Mouse (Mus musculus) layer of hippocampus, adult 9-11 months (tissue): ENCODE measurements around the gene Rbbp7.
A peak's percentile ranks its signal among the peaks of the same experiment; 100 is the strongest.
"Not testable (repeated sequence)": the region's sequence is repeated elsewhere in the genome, so short reads cannot be mapped to it uniquely, and the experiment has no call there.

ENCODE experiments used
- DNase-seq: peaks from one replicate; pipeline ENCODE4 v3.0.0; 2022

Gene Rbbp7

DNA sequence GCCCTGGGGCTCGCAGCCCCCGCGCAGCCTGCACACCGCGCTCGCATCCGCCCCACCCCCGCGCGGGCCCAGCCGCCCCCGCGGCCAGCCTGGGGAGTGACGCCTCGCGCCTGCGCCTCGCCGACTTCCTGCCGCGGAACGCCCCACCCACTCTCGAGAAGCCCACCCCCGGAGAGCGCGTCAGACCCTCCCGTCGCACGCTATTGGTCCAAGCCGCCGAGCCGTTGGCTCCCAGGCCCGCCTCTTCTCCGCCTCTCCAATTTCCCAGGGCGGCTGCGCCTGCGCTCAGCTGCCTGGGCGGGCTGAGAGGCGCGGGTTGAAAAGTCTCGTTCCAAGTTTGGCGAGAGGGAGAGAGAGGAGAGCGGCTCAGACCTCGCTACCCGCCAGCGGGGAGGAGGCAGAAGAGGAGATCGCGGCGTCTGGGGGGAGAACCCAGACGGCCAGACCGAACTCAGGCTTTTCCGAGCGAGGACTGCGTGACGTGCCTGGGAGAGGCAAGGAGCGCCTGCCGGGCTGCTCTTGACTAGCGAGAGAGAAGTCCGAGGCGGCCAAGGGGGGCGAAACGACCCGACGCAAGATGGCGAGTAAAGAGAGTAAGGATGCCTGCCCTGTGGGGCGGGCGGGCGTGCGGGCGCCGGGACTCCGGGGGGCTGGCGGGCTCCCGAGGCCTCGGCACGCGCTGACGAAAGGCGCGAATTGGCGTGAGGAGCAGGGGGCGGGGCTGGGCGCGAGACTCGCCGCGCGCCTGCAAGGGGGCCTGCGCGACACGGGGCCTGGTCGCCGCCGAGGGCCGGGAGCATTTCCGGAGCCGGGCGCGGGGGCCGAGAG is at the start of gene Rbbp7:
Rbbp7 (plus strand) TSS at position 288 of the 828 bp plus-strand sequence.
- DNase-seq = peak; percentile 93

DNA sequence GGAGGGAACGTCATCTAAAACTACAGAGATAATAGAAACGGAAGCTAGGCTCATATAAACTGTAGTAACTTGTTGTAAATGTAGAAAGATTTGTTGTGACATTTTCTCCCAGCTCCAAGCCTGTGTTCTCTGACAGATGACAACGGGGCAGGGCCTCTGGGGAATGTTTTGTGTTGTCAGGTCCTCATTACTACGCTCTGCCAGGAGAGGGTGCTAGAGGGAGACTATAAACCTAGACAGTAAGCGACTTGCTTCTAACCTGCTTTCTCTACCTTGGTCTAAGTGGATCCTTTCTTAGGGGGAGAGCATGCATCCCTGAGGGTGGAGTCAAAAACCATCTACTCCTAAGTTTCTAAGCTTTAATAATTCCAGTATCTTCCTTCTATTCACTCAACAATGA is 42.4 kb upstream of the Rbbp7 start:
- DNase-seq = peak; percentile 16

DNA sequence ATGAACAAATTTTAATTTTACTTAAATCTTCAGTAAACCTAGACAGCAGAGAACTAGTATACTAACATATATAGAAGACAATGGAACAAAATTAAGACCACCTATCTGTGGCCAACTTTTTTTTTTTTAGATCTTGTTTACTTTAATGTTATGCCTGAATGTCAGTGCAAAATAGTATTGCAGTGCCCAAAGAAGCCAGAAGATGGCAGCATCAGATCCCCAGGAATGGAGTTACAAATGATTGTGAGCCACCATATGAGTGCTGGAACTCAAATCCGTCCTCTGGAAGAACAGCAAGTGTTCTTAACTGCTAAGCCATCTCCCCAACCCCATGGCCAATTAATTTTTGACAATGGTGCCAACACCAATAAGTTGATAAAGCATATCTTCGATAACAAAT is 40.6 kb upstream of the Rbbp7 start:
- no peak for DNase-seq

DNA sequence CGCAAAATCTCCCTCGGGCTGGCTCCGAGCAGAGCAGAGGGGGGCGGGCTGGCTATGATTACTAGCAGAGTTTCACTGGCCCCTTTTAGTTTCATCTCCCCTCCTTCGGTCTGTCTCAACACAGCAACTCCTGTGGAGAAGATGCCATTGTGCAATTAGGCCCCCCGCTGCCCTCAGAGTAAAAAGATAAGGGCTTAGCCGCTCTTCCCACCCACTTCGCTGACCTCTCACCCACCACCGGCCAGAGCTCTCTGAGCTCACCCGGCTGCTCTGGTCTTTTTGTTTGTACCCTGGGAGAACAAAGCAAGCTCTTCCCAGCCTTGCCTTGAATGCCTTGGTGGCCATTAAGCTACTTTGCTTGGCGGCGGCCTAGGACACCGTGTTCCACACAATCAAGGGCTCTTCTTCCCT is 32.8 kb upstream of the Rbbp7 start:
- DNase-seq = no peak

DNA sequence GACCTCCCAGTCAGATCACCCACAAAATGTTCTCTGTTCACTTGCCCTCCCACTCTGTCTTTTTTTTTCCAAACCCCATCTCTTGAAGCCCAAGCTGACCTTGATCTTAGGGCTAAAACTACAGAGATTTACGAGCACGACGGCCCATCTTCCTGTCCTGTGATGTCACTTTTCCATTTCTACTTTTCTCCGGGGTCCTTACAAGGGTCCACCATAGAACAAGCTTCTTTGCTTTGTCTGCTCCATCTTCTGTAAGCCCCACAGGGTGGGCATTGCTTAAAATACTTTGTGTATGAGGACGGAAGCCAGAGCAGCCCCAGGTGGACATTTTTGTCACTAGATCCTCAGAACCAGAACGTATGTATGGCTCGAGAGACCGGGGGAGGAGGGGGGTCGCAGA is 32.4 kb upstream of the Rbbp7 start:
- DNase-seq = no peak

DNA sequence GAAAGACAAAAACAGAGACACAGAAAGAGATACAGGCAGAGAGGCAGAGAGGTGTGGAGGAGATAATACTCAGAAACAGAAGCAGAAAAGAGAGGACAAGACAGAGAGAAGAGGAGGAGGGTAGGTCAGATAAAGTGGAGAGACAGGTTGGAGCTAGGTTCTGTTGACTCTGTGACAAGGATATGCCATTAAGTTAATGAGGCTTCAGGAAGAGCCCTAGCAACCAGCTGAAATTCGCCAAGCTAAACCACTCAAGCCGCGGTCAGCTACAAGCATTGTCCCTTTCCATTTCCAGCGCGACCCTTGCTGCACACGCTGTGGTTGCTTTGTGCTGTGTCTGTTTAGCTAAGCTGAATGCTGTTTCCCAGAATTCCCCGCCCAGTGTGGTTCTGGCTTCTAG is 32.0 kb upstream of the Rbbp7 start:
- no peak for DNase-seq

DNA sequence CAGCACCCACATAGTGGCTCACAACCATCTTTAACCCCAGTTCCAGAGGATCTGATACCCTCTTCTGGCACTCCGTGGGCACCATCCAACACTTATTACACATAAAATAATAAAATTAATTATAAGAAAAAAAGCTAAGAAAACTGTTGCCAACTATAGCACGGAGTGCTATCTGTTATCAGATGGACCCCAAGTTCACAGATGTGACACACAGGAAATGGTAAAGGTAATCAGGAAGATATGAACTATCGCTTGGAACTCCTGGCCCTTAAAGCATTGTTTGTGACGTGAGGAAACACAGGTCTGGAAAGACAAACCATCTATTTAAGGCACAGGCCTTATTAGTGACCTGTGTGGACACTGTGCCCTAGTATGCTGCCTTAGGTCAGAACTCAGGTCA is 30.2 kb upstream of the Rbbp7 start:
- no peak for DNase-seq

DNA sequence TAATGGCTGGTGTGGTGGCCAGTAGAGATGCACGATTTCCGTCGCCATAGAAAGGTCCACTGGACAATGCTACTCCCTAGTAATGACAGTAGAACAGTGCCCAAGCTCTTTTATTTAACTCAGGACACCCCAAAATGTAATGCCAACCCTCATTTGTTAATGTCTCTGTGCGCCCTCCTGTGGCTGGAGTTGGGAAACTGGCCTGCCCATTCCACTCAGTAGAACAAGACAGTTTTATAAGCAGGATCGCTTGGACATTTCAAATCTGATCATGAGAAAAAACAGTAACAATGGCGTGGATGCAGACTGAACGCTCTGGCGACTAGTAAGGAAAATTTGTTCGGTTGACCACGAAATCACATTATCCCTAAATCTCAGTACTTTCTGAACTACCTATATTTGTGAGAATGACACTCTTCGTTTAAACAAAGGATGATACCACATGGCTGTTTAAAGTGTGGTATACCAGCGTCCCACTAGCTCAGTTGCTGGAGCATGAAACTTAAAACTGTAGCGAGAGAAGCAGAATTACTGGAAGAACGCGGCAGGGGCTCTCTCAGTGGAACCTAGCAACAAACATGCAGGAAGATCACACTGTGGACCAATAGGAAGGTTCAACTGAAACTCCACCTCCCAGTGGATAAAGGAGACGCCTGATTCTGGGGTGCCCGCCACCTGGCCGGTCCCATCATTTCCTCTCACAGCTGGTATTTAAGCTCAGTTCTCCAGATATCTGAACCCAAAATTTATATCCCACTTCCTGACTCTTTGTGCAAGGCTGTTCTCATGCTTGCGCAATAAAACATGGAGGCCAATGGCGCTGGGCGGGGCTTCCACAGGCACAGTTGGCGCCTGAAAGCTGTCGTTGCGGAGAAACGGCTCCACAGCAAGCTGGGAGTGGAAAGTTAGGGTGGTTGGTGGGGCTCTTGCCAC is 24.9 kb upstream of the Rbbp7 start:
- DNase-seq = peak; percentile 64

DNA sequence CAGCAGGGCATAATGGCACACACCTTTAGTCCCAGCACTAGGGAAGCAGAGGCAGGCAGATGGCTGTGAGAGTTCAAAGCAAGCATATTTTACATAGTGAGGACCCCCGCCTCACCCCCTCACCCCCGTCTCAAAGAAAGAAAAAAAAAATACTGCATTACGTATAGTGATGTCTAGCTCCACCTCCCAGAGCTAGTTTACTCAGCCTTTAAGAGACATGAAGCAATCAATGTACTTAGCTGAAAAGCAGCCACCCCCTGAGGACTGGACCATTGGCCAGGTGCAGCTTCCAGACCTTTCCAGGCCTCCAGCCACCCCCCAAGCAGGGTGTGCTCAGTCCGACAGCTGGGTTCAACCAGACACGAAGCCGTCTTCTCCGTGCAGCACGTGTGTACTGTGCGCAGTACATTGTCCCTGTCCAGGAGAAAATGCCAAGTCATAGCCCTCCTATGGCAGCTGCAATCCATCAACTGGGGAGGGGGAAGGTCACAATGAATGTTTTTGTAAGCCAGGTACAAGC is 24.0 kb upstream of the Rbbp7 start:
- DNase-seq = no peak

DNA sequence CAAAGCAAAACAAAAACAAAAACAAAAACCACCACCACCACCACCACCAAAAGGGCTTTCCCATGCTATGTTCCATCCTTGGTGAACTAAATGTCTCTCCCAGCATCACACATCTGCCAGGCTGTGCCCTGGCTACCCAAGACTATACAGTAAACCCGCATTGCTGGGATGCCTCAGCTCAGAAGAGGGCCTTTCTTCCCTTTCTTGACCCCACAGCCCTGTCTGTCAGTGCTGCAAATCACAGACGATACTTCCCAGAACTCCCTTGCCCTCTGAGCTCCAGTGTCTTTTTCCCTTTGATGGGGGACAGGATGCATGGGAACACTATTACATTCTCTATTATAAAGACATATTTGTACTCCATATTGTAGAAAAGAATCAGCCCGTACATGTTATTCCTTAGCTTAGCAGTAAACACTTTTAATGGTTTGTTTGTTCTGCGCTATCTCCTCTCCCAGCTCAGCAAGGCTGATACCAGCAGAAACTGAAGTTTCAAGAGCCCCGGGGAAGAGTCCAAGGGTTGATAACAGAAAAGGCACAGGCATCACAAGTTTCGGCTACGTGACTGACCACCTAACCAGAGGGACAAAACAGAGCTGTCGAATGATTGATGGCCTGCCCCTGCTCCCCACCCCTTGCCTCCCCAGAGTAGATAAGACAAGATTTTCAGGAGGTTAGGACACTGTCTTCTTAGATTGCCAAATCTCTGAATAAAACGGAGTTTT is 11.3 kb upstream of the Rbbp7 start:
- DNase-seq = no peak

DNA sequence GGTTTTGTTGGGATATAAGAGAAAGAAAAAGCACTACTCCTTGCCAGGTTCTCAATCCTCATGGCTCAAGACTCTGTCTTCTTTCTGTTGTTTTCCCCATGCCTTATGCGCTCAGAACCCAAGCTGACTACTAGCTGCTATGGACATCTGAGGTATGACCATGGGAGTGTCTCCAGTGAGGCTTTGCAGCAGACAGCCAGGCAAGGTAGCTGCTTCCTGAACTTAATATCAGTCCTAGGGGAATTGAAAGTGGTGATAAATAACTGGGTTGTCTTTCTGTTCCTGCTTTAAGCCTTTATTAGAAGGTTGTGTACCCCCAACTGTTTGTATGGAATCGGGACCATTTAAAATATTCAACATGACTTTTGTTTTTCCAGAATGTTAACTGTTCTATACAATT is 7.8 kb upstream of the Rbbp7 start:
- no peak for DNase-seq

DNA sequence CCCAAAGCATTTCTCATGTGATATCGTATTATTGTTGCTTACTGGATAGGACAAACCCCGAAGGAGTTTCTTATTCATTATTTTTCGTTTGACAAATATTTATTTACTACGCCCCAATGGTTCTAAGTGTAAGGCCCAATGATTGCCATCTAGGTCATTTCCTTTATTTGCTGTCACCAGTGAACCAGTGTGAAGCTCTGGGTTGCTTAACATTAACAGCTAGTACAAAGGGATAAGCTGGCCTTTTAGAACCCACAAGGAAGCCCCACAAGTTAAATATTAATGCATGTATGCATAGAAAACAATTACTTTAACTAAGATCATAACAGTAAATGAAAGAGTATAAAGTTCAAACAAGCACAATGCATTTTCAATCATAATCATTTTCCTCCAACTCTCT is 5.9 kb upstream of the Rbbp7 start:
- no peak for DNase-seq

DNA sequence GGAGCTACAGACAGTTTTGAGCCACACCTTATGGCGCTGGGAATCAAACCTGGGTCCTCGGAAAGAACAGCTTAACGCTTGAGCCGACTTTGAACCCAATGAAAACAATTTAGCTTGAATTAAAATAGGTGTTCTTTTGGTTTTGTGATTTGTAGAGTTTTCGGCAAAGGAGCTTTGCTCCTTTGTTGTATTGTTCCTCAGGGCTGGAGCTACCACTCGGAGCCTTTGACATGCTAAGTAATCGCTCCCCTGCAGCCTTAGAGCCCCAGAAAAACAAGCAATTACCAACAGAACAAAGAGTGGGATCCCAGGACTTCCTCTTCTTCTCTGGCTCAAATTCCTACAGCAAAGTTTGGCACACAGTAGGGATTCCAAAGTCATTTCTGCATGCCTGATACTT is 4.1 kb upstream of the Rbbp7 start:
- DNase-seq = no peak

DNA sequence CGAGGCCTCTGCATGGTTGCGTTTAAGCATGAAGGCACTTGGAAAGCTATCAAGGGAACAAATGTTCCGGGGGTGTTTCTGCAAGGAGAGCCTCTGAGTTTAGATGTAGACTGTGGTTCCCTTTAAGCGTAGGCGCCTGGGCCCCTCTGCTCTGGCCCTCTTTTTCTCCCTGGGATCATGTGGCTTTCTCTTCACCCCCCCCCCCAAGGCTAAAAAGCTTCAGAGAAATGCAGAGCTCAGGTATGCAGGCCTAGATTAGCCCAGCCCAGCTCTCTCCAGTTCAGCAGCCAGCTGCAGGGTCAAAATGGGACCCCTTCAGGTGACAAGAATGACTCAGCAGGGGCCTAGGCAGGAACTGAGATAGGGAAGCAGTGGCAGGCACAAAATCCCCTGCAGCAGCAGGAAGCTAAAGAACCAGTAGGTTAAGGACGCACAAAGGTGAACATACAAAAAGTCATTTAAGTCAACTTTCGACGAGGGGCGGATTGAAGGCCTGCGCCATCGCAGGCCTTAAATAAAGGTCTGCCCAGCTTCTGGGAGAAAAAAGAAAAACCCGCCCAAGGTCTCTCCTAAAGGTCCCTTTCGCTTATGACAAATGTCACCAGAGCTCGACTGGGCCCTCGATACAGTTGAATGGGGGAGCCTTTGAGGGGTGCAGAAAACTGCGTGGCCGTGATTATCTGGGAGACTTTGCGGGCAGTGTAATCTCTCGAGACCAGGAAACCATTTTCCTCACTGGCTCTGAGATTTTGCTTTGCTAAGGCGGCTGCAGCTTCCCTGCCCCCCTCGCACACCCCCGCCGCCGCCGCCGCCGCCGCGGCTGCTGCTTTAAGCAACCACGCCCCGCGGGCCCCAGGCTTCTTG is 719 bp upstream of the Rbbp7 start:
- peak; percentile 76 for DNase-seq

DNA sequence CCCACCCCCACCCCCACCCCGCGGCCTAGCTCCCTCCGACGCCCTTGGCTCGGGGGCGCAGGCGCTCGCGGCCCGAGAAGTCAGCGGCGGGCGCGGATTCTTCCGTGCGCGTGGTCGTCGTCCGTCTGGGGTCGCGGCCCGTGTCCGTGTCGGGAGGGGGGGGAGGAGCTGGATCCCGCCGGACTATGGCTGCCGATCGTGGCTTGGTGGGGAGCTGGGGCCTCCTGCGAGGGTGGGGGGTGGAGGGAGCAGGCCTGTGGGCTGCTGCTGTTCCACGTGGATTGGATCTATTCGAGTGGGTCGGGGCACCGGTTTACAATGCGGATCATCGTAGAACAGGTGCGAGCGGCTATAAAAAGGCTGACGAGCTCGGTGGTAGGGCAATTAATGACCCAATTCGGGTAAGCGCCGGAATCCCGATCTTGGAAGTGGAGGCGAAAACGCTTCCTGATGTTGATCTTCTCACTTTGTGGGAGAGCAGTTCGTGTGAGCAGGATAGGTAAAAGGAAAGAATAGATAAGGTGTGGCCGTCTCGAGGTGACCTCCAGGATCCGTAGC is 835 bp downstream of the Rbbp7 start:
- peak; percentile 9 for DNase-seq

DNA sequence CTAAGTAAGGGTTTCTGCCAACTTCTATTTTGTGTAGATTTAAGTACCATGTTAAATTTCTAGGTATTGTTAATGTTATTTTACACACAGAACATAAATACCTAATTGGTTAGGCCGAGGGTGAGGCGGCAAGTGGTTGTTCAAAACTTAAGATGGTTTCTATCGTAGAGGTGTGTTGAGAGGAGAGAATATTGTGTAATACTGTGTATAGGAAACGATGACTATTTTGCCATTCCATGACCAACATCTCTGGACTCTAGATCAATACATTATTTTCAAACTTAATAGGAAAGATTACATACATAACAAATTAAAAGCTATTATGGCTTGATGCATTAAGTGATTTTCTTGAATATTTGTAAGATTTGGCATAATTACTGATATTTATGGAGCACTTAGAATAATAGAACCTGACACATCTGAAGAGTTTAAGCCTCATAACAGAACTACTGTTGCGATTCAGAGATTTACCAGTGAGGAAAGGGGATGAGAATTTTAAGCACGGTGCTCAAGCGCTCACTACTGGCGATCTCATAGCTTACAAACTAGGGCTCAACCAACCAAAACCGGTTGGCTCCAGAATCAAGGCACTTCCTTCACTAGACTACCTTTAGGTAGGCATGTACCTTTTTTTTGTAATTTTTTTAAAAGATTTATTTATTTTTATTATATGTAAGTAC is 1.7 kb downstream of the Rbbp7 start:
- DNase-seq = no peak

DNA sequence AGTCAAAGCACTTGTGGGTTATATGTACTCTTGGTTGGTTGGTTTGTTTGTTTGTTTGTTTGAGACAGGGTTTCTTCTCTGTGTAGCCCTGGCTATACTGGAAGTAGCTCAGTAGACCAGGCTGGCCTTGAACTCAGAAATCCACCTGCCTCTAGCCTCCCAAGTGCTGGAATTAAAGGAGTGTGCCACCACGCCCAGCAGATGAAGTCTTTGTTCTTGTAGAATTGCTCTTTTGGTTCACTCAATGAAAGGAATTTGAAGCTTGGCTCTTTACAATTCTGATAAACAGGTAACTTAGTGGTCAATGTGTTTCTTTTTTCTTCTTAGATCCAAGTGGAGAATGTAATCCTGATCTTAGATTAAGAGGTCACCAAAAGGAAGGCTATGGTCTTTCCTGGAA is 10.5 kb downstream of the Rbbp7 start:
- DNase-seq = no peak

DNA sequence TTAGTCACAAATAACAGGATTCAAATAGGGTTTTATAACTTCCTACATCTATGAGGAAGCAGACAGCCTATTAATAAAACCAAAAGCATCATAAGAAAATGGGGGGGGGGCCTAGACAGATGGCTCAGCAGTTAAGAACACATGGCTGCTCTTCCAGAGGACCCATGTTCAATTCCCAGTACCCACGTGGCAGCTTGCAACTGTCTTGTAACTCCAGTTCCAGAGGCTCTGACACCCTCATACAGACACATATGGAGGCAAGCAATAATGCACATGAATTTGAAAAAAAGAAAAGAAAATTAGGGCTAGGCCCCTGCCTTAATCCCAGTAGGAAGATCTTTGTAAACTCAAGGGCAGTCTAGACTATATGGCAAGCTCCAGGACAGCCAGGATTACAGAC is 28.2 kb downstream of the Rbbp7 start:
- DNase-seq = no peak

DNA sequence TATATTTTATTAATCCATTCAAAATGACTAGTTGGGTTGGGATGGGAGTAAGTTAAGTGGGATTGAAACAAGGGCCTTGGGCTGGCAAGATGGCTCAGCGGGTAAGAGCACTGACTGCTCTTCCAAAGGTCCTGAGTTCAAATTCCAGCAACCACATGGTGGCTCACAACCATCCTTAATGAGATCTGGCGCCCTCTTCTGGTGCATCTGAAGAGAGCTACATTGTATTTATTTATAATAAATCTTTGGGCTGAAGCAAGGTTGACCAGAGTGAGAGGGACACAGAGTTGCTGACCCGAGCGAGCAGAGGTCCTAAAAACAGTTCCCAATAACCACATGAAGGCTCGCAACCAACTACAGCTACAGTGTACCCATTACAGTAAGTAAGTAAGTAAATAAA is 31.2 kb downstream of the Rbbp7 start:
- not testable (repeated sequence) for DNase-seq

DNA sequence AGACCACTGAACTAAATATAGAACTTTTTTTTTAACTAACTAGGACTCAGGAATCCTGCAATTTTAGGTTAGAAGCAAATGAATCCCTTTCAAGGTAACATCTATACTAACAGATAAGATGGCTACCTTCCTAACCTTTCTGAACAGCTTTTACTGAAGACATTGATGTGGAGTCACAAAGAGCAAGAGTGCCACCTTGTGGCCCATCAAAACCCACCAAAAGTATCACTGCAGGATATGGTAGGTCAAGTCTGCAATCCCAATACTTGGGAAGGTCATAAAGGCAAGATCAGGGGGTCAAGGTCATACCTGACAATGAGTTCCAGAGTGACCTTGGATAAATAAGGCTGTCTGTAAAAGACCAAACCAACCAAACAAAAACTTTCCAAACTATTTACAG is 40.2 kb downstream of the Rbbp7 start:
- peak; percentile 6 for DNase-seq

DNA sequence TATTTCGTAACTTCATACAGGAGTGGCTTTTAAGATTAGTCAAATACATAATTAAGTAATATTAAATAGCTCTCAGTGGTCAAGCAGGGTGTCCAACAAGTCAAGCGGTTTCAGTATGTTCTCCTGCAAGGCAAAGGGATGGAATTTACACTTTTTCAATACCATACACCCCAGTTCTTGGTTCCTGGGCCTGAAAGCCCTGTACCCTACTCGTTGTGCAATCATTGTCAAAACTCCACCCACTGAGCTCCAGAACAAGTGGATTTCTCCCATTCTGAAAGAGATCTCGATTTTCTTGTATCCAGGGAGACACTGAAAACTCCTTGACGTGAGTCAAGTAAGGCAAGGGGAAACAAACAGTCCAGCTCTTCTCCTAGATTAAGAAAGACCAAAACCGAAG is 67.8 kb downstream of the Rbbp7 start:
- DNase-seq = no peak
